Mouse (Mus musculus) embryonic facial prominence, embryonic 15.5 days (tissue): ENCODE results near the gene Pop7. TPM values are rescaled to one million over a fixed set of nuclear protein-coding genes. Genes with fewer than 3 reads are reported as not detected.

Experiments
- ATAC-seq: fragments of 200-750 bp; cut with Nextera tagmentation; 2 replicates; pipeline ENCODE4 v1.8.0; 2017; ENCODE audit warnings: low read depth, moderate TSS enrichment; ENCODE audit not compliant: insufficient number of reproducible peaks, low FRiP score, low TSS enrichment
- H3K27ac ChIP-seq: fragments of 300-500 bp; sonication (generic); replicated peaks from 2 replicates; pipeline ENCODE4 v1.5.1; 2015; ENCODE audit warnings: mild to moderate bottlenecking, inconsistent platforms
- H3K27me3 ChIP-seq: fragments of 300-500 bp; sonication (generic); 2 replicates; pipeline ENCODE4 v1.6.1; 2015; ENCODE audit warnings: inconsistent platforms
- H3K36me3 ChIP-seq: fragments of 300-500 bp; sonication (generic); 2 replicates; pipeline ENCODE4 v1.6.1; 2015; ENCODE audit warnings: mild to moderate bottlenecking, inconsistent platforms
- H3K4me1 ChIP-seq: fragments of 300-500 bp; sonication (generic); 2 replicates; pipeline ENCODE4 v1.6.1; 2015; ENCODE audit warnings: inconsistent platforms
- H3K4me2 ChIP-seq: fragments of 300-500 bp; sonication (generic); replicated peaks from 2 replicates; pipeline ENCODE4 v1.6.1; 2015; ENCODE audit warnings: mild to moderate bottlenecking, inconsistent platforms
- H3K4me3 ChIP-seq: fragments of 300-500 bp; sonication (generic); replicated peaks from 2 replicates; pipeline ENCODE4 v1.5.1; 2015; ENCODE audit warnings: mild to moderate bottlenecking, inconsistent platforms
- H3K9ac ChIP-seq: fragments of 300-500 bp; sonication (generic); 2 replicates; pipeline ENCODE4 v1.6.1; 2015; ENCODE audit warnings: inconsistent platforms
- H3K9me3 ChIP-seq: fragments of 300-500 bp; sonication (generic); replicated peaks from 2 replicates; pipeline ENCODE4 v1.6.1; 2016; ENCODE audit warnings: inconsistent platforms
- WGBS: fragments of 180-500 bp; shearing (Covaris S2); methylation state at CpG from one replicate; pipeline ENCODE4 v1.1.7; 2015; 5-methylcytosine and 5-hydroxymethylcytosine counted together
- polyA plus RNA-seq: library from polyadenylated mRNA; unstranded; fragments of >200 nt; fragmentation: Nextera tagmentation; extraction: Ambion mirVana; gene quantifications from 2 replicates; pipeline ENCODE4 v1.2.1, GENCODE M21; 2015

The Pop7 gene
- polyA plus RNA-seq, 1 experiment from 2014 or later = 45.9 TPM

DNA sequence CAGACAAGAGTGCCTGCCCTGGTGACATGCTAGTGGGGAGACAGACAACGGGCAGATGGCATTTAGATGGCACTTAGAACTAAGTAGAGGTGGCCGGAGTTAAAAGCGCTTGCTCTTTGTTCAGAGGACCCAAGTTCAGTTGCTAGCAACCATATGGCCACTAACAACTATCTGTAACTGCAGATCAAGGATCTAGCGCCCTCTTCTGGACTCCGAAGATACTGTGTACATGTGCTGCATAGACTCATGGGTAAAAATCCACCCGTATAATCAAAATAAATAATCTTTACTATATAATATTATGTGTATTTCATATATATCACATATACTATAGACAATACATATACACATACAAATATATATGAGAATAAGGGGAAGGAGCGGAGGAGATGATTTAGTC, 14.7 kb downstream of the Pop7 start:
- no peak overlapping the region for H3K4me2 ChIP-seq
- peaks cover 19% of the 10 kb centered on the region; the same call in 1 of the 2 replicates for H3K4me1 ChIP-seq
- no peak overlapping the region for H3K9ac ChIP-seq
- H3K27ac ChIP-seq = no peak overlapping the region
- no peak for ATAC-seq
- H3K4me3 ChIP-seq = no peak overlapping the region
- H3K9me3 ChIP-seq = no peaks in the 10 kb centered on the region
- peaks cover 22% of the 10 kb centered on the region for H3K27me3 ChIP-seq
- H3K36me3 ChIP-seq = no peaks in the 10 kb centered on the region
- 86% methylated on average over 7 of the region's 7 CpGs for WGBS

DNA sequence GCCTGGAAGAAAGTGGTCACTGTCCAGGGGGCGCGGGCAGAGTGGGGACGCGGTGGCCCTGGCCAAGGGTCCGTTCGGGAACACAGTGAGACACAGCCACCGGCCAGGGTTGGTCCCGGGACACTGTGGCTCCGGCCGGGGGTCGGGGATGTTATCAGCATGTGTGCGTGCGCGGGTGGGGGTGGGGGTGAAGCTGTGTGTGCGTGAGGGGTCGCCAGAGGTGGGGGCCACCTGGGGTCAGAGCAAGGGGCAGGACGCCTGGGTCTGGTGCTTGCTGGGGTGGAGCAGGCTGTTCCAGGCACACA, 16.5 kb downstream of the Pop7 start:
- H3K4me2 ChIP-seq = peak overlapping the region; percentile 43
- peak overlapping the region; percentile 17 for H3K4me3 ChIP-seq
- peaks cover 22% of the 10 kb centered on the region for H3K27me3 ChIP-seq
- H3K36me3 ChIP-seq = no peaks in the 10 kb centered on the region
- H3K9ac ChIP-seq = no peak overlapping the region
- ATAC-seq = no peak
- WGBS = 2% methylated on average over 17 of the region's 17 CpGs
- H3K4me1 ChIP-seq = peaks cover 16% of the 10 kb centered on the region; the same call in 1 of the 2 replicates
- H3K9me3 ChIP-seq = no peaks in the 10 kb centered on the region
- H3K27ac ChIP-seq = no peak overlapping the region

DNA sequence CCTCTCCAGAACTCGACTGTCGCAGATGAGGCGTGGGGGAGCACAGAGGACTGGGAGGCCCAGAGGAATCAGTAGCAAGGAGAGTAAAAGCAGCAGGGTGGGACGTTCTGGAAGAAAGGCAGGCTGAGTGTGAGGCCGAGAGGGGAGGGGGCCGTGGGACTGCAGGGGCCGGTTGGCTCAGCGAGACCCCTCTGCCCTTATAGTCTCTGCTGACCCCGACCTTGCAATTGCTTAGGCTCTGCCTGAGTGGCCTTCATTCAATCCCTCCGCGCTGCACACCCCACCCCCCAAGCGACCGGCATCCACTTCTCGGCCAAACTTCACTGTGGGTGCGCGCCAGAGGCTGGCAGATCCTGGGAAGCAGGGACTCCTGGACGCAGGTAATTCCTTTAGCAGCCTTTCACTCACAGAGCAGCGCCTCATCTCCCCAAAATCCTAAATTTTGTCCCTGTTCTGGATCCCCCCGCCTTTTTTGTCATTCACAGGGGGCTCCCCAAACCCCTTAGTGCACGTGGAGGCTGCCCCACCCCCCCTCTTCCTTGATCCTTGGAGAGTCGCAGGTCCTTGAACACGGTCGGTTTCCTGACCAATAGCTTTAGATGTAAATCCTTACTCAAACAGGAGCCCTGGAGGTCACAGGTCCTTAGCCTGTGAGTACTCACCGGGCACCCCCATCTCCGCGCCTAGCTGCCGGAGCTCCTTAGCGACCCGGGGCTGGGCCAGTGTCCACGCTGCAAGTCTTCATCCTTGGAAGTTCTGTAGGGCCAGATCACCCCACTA, 17.1 kb downstream of the Pop7 start:
- Histone ChIP-seq H3K4me2 (peak overlapping the region; percentile 43), H3K36me3 (no peaks in the 10 kb centered on the region), H3K4me1 (peaks cover 16% of the 10 kb centered on the region; the same call in 1 of the 2 replicates), H3K27ac (no peak overlapping the region), H3K9ac (no peak overlapping the region), H3K9me3 (no peaks in the 10 kb centered on the region), H3K27me3 (peaks cover 22% of the 10 kb centered on the region), H3K4me3 (peak overlapping the region; percentile 17)
- ATAC-seq = no peak
- WGBS = 9% methylated on average over 30 of the region's 30 CpGs

DNA sequence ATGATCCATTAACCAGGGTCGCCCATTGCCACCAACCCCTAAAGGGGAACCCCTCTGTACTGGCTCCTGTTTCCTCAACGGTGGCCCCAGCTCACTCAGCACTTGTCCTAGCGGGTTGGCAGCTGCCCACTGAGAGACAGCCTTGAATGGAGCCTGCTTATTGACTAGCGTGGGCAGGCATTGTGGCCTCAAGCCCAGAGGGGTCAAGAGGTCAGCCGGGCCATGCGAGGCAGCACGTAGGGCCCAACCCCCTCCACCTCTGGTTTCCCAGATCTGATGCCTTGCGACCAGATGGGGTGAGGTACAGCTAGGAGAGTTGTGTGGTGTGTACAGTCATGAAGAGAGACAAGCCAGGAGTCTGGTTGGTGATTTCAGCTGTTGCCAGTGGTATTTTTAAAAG, 20.4 kb downstream of the Pop7 start:
- 23% methylated on average over 8 of the region's 8 CpGs for WGBS
- H3K9me3 ChIP-seq = no peaks in the 10 kb centered on the region
- H3K27ac ChIP-seq = no peak overlapping the region
- peaks cover 22% of the 10 kb centered on the region for H3K27me3 ChIP-seq
- no peak overlapping the region for H3K4me3 ChIP-seq
- ATAC-seq = no peak
- peaks cover 16% of the 10 kb centered on the region; the same call in 1 of the 2 replicates for H3K4me1 ChIP-seq
- H3K9ac ChIP-seq = no peak overlapping the region
- H3K4me2 ChIP-seq = no peak overlapping the region
- H3K36me3 ChIP-seq = no peaks in the 10 kb centered on the region

DNA sequence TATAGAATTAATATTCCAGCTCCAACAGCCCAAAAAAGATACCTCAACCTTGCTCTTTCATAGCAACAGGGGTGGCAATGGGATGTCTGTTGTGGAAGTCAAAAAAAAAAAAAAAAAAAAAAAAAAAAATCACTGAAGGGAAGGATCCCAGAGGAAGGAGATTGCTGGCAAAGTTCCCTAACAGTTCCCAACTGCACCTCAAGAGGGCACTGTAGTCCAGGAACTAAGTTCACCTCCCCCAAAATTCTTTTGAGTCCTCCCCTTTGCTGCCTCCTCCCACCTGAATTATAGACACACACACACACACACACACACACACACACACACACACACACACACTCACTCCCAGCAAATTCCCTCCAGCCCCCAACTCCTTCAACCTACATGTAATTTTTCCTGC, 21.2 kb downstream of the Pop7 start:
- Histone ChIP-seq H3K4me3 (no peak overlapping the region), H3K27ac (no peak overlapping the region), H3K4me2 (no peak overlapping the region), H3K27me3 (peaks cover 16% of the 10 kb centered on the region; the same call in 1 of the 2 replicates), H3K4me1 (peaks cover 11% of the 10 kb centered on the region; the same call in 1 of the 2 replicates), H3K9ac (no peak overlapping the region), H3K36me3 (no peaks in the 10 kb centered on the region), H3K9me3 (no peaks in the 10 kb centered on the region)
- no peak for ATAC-seq

DNA sequence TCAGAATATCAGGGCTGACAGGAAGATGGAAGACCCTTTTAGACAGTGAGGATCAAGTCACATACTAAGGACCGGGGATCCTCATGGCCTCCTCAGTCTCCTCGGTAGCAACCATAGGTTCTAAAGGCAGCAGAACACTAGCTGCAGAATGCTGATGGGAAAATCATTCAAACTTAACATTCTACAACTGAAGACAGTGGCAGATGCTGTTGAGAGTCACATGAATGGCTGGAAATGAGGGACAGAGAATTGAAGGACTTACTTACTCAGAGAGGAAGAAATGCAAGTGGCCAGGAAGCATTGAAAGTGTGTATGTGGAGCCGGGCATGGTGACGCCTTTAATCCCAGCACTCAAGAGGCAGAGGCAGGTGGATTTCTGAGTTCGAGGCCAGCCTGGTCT, 25.4 kb downstream of the Pop7 start, which contains the start of gene Zan:
Zan (minus strand) TSS at position 101 of the 400 bp plus-strand sequence.
- H3K9me3 ChIP-seq = no peaks in the 10 kb centered on the region
- H3K9ac ChIP-seq = no peak within 1 kb of the TSS
- H3K4me3 ChIP-seq = no peak within 1 kb of the TSS
- no peak for ATAC-seq
- H3K36me3 ChIP-seq = no peaks in the 10 kb centered on the region
- 84% methylated on average over 5 of the region's 5 CpGs for WGBS
- no peaks in the 10 kb centered on the region for H3K4me1 ChIP-seq
- no peak within 1 kb of the TSS for H3K4me2 ChIP-seq
- no peaks in the 10 kb centered on the region for H3K27me3 ChIP-seq
- no peak within 1 kb of the TSS for H3K27ac ChIP-seq

DNA sequence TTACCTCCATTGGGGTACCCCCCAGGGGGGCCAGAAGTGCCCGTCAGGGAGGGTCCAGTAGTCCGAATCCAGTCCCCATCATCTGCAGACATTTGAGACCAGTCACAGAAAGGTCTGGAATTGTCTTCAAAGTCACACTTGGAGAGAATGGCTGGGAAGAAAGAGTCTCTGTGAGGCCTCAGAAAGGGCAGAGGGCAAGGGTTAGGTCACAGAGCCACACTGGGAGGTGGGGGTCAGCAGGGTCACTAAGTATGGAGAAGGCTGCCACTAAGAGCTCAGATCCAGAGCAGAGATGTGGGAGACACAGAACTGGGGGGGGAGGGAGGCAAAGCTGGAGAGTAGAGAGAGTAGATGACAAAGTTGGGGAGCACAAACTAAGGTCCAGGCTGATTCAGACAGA, 28.0 kb downstream of the Pop7 start:
- Histone ChIP-seq H3K4me3 (no peak overlapping the region), H3K27ac (no peak overlapping the region), H3K4me2 (no peak overlapping the region), H3K4me1 (no peaks in the 10 kb centered on the region), H3K9ac (no peak overlapping the region), H3K36me3 (no peaks in the 10 kb centered on the region), H3K27me3 (no peaks in the 10 kb centered on the region), H3K9me3 (no peaks in the 10 kb centered on the region)
- 19% methylated on average over 2 of the region's 2 CpGs for WGBS
- no peak for ATAC-seq

DNA sequence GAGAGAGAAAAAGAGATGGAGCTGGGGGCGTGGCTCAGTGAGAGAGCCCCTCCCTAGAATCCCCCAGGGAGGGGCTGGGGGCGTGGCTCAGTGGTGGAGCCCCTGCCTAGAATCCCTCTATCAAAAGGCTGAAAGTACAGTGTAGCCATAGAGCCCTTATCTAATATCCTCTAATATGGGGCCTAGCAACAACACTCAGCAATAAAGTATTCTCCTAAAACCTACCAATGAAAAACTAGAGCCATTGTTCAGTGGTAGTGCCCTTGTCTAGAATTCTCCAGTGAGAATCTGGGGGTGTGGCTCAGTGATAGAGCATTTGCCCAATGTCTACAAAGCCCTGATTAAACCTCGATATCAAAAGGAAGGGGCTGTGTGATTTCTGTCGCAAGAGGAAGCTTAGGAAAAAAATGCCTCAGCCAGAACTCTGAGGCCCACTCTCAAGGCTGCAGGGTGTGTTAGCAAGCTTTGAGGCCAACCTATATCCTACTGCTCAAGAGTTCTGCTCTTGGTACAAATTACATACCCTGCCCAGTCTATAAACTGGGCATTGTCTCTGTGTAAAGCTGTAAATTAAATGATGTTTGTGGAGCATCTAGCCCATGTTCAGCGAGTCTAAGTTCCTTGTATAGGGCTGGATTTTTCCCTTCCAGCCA, 29.9 kb downstream of the Pop7 start:
- Histone ChIP-seq H3K36me3 (no peaks in the 10 kb centered on the region), H3K27ac (no peak overlapping the region), H3K4me1 (no peaks in the 10 kb centered on the region), H3K27me3 (no peaks in the 10 kb centered on the region), H3K4me3 (no peak overlapping the region), H3K9me3 (no peaks in the 10 kb centered on the region), H3K4me2 (no peak overlapping the region), H3K9ac (no peak overlapping the region)
- no peak for ATAC-seq
- 58% methylated on average over 5 of the region's 5 CpGs for WGBS

DNA sequence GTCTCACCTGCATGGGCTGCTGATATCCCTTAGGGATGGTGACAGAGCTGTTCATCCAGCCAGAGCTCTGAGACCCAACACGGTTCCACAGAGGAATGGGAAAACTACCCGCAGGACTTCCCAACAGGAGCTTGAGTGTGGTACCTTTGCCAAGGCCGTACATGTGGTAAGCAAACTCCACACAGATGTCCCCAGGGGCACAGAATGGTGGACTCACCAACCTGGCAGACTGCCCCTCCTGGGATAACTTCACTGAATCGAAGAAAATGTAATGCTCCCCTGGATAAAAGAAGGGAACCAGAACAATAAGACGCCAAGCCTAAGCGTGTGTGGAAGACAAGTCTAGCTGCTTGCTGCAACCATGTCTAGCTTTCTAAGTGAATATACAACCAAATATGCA, 35.4 kb downstream of the Pop7 start:
- Histone ChIP-seq H3K9me3 (no peaks in the 10 kb centered on the region), H3K4me1 (no peaks in the 10 kb centered on the region), H3K36me3 (no peaks in the 10 kb centered on the region), H3K4me2 (no peak overlapping the region), H3K27ac (no peak overlapping the region), H3K9ac (no peak overlapping the region), H3K4me3 (no peak overlapping the region), H3K27me3 (no peaks in the 10 kb centered on the region)
- no peak for ATAC-seq
- 91% methylated on average over 6 of the region's 6 CpGs for WGBS

DNA sequence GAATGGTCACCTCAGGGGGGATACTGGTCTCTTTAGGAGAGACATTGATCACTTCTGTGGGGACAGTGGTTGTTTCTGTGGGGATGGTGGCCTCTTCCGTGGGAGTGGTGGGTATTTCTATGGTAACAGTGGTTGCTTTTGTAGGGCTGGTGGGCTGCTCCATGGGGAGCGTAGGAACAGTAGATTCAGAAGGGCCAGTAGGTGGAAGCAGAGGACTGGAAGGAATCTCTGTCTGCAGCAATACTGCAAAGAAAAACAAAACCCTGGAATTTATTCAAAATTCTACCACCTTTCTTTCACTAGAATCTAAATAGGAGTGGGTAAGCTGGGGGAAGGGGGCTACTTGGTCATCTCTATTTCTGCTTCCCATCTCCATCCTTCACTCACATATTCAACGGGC, 37.3 kb downstream of the Pop7 start:
- no peak for ATAC-seq
- no peaks in the 10 kb centered on the region for H3K36me3 ChIP-seq
- H3K27ac ChIP-seq = no peak overlapping the region
- H3K9ac ChIP-seq = no peak overlapping the region
- WGBS = 46% methylated on average over 3 of the region's 3 CpGs
- no peaks in the 10 kb centered on the region for H3K4me1 ChIP-seq
- H3K27me3 ChIP-seq = no peaks in the 10 kb centered on the region
- H3K9me3 ChIP-seq = no peaks in the 10 kb centered on the region
- H3K4me2 ChIP-seq = no peak overlapping the region
- H3K4me3 ChIP-seq = no peak overlapping the region

DNA sequence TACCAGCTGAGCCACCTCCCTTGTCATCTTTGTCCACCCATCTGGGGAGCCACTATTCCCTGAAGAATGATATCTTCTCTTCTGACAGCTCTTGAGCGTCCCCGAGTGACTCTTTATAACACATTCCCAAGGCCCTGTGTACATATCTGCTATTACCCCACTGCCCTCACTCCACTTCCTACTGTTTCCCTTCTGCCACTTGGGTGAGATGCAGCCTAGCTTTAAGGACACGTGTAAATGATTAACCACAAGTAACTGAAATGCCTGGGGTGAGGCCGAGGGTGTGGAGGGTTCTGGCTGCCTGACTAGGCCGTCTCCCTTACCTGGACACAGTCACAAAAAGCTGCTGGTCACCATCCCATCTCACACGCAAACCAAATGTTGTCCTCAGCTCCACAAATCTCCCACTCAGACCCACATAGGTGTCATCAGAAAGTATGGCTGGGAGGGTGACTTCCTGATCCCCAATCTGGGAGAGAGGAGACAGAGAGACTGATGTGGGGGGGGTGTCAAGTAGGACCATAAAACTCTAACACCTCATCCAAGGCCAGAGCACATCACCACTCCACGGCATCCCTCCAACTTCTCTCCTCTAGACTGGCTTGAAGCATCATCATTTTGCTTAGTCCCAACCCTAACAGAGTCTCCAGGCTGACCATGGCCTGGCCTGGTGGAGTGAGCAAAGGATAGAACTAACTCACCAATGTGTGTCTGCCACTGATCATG, 46.3 kb downstream of the Pop7 start:
- Histone ChIP-seq H3K4me1 (no peaks in the 10 kb centered on the region), H3K9me3 (no peaks in the 10 kb centered on the region), H3K36me3 (no peaks in the 10 kb centered on the region), H3K27ac (no peak overlapping the region), H3K9ac (no peak overlapping the region), H3K4me2 (no peak overlapping the region), H3K4me3 (no peak overlapping the region), H3K27me3 (no peaks in the 10 kb centered on the region)
- no peak for ATAC-seq
- 52% methylated on average over 7 of the region's 7 CpGs for WGBS
